Mouse (Mus musculus) C2C12 (cell line): Measurements from ENCODE around the gene Tspan8. TPM values are rescaled to one million over a fixed set of nuclear protein-coding genes. Genes with fewer than 3 reads are reported as not detected.

Experiments
- H3K27me3 ChIP-seq: one replicate; pipeline ENCODE4 v1.6.1; 2011; ENCODE audit not compliant: control insufficient read depth, insufficient read depth, insufficient read length
- H3K36me3 ChIP-seq: one replicate; pipeline ENCODE4 v1.6.1; 2011; ENCODE audit not compliant: control insufficient read depth, insufficient read depth
- H3K4me3 ChIP-seq: one replicate; pipeline ENCODE4 v1.5.1; 2011; ENCODE audit warnings: mild to moderate bottlenecking, control low read depth; ENCODE audit not compliant: poor library complexity, insufficient read depth, severe bottlenecking
- H3K79me2 ChIP-seq: one replicate; pipeline ENCODE4 v1.6.1; 2011; ENCODE audit not compliant: control insufficient read depth, insufficient read depth
- H3K79me3 ChIP-seq: one replicate; pipeline ENCODE4 v1.6.1; 2011; ENCODE audit warnings: low read depth, control low read depth
- H3ac ChIP-seq: one replicate; pipeline ENCODE3; 2011; ENCODE audit warnings: low read depth; ENCODE audit not compliant: control insufficient read depth, insufficient read length
- CEBPB ChIP-seq: IDR thresholded peaks from one replicate; pipeline ENCODE4 v1.6.1; 2011; ENCODE audit warnings: low read depth, mild to moderate bottlenecking, control low read depth, moderate library complexity
- CTCF ChIP-seq: IDR thresholded peaks from one replicate; pipeline ENCODE4 v1.5.1; 2011; ENCODE audit not compliant: control insufficient read depth, insufficient read depth, insufficient read length
- FOSL1 ChIP-seq: IDR thresholded peaks from one replicate; pipeline ENCODE4 v1.8.0; 2011; ENCODE audit warnings: mild to moderate bottlenecking, low read length; ENCODE audit not compliant: poor library complexity, insufficient read depth, severe bottlenecking
- MAX ChIP-seq: IDR thresholded peaks from one replicate; pipeline ENCODE4 v1.6.1; 2011; ENCODE audit warnings: mild to moderate bottlenecking, control low read depth
- MYOD1 ChIP-seq: IDR thresholded peaks from one replicate; pipeline ENCODE4 v1.6.1; 2011; ENCODE audit warnings: low read depth; ENCODE audit not compliant: control insufficient read depth, insufficient read length
- MYOG ChIP-seq: IDR thresholded peaks from one replicate; pipeline ENCODE4 v1.6.1; 2011; ENCODE audit not compliant: control insufficient read depth, insufficient read length; ENCODE audit errors: extremely low read depth
- USF1 ChIP-seq: IDR thresholded peaks from one replicate; pipeline ENCODE4 v1.6.1; 2011; ENCODE audit warnings: low read depth, mild to moderate bottlenecking, control low read depth, moderate library complexity
- polyA plus RNA-seq: library from polyadenylated mRNA; unstranded; fragments of >200 nt; fragmentation: generic; extraction: Trizol; gene quantifications from one replicate; pipeline ENCODE4 v1.2.1, GENCODE M21; 2012; ENCODE audit warnings: missing spikeins

Tspan8 gene
- polyA plus RNA-seq, 1 experiment: 0.47 TPM

DNA sequence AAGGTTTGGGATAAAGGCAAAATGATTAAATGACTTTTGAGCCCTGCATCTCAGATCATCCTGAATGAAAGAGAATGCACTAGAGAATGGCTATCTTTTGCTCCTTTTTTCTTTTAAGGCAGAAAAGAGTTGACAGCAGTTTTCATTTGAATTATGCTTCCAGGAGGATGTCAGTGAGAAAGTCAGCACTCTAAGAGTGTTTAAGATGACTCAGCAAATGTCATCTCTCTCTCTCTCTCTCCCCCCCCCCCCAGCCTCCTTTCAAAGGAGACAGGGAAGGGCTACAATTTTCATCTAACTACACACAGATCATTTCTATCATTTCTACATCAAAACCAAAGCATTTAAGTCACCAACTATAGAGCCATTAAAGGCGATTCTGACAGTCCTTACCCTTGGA lies 31.9 kb downstream of the Tspan8 start:
- H3K4me3 ChIP-seq: no peak overlapping the region
- TF ChIP-seq FOSL1 (no peak), MYOD1 (no peak), USF1 (no peak), CEBPB (no peak)
- no peaks in the 10 kb centered on the region for H3K79me2 ChIP-seq
- H3K79me3 ChIP-seq: no peaks in the 10 kb centered on the region
- no peak overlapping the region for H3ac ChIP-seq
- no peaks in the 10 kb centered on the region for H3K36me3 ChIP-seq
- no peaks in the 10 kb centered on the region for H3K27me3 ChIP-seq

DNA sequence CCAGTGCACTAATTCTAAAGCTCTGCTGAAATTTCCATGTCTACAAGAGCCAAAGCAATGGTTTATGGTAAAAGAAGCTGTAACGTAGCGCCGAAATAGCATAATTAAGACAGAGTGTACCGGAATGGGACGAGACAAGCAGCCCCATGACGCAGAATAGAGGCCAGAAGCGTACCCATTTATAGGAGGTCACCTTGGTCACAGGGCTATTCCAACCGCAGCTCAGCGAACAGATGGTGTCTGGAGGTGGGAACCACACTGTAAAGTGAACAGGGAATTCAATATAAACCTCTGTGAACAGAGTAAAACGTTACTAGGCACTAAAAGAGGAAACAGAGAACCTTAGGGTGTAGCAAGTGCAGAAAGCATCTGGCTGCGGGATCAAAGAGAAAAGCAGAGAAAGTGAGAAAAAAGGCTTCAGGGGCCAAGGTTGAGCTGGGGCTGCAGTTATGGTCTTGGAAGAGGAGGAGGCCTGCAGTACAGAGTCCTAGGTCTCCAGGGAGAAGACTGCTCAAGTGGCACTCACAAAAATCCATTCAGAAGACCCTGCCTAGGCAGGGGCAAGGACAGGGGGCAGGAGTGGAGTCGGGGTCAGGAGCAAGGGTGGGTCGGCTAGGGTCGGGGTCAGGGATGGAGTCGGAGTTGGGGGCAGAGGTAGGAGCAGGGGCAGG lies 43.7 kb downstream of the Tspan8 start:
- H3K79me3 ChIP-seq: no peaks in the 10 kb centered on the region
- H3K4me3 ChIP-seq: no peak overlapping the region
- H3ac ChIP-seq: no peak overlapping the region
- TF ChIP-seq MAX (no peak), MYOD1 (no peak), FOSL1 (no peak), MYOG (no peak), CTCF (no peak), CEBPB (no peak), USF1 (no peak)
- no peaks in the 10 kb centered on the region for H3K27me3 ChIP-seq
- H3K79me2 ChIP-seq: no peaks in the 10 kb centered on the region
- H3K36me3 ChIP-seq: no peaks in the 10 kb centered on the region

DNA sequence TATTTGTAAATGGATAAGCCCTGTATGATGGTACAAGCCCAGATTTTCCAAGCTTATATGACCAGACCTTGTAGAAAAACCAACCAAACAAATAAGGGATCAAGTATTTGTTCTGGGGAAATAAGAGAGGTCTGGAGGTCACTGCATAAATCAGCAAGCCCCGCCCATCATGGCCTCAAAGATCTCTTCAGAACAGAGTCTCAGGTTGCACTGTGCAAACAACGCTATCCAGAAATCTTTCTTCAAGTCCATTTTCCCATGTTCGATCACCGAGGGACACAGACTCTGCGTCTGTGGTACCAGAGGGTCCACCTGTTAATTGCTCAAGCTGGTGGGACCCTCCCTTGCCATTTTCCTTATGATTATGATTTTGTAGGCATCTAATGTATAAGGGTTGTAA lies 45.3 kb downstream of the Tspan8 start:
- Histone ChIP-seq H3K4me3 (no peak overlapping the region), H3K79me2 (no peaks in the 10 kb centered on the region), H3K36me3 (no peaks in the 10 kb centered on the region), H3K27me3 (no peaks in the 10 kb centered on the region), H3ac (no peak overlapping the region), H3K79me3 (no peaks in the 10 kb centered on the region)
- TF ChIP-seq USF1 (no peak), CEBPB (no peak), MYOD1 (no peak), FOSL1 (no peak), CTCF (no peak), MAX (no peak), MYOG (no peak)

DNA sequence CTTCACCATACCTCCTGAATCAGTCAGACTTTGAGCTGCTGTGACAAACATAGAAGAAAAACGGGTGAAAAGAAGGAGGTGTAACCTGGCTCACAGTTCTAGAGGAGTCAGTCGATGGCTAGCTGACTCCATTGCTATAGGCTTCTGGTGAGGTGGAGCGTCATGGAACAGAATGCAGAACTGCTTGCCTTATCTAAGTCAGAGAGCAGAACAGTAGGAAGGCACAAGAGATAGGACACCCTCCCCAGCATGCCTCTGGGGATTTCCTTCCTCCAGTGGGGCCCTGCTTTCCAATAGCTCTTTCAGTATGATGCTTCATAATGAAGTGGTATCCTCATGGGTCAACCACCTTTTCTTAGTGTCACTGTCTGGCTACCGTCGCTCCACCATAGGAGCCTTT lies 66.1 kb downstream of the Tspan8 start:
- H3K27me3 ChIP-seq: no peaks in the 10 kb centered on the region
- no peak overlapping the region for H3K4me3 ChIP-seq
- no peaks in the 10 kb centered on the region for H3K36me3 ChIP-seq
- no peaks in the 10 kb centered on the region for H3K79me2 ChIP-seq
- H3ac ChIP-seq: no peak overlapping the region
- no peaks in the 10 kb centered on the region for H3K79me3 ChIP-seq
- no peak for TF ChIP-seq CTCF

DNA sequence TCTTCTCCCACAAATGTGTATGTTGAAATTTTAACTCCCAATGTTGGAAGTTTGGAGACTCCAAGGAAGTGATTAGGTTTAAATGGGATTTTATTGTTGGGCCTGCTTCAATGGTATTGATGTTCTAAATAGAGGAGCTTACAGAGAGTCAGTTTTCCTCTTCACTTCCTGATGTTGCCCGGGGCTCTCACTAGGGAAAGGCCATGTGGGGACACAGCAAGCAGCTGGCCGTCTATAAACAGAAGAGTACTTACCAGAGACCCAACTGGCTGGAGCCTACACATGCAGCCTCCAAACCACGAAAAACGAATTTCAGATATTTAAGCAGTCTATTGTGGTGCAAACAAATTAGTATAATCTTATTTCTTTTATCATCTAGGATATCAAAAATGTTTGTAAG lies 75.3 kb downstream of the Tspan8 start:
- no peak for TF ChIP-seq CTCF
- TF ChIP-seq CEBPB: no peak
- no peak for TF ChIP-seq MAX
- TF ChIP-seq MYOD1: no peak
- no peak for TF ChIP-seq USF1
- no peak for TF ChIP-seq FOSL1
- TF ChIP-seq MYOG: no peak
- no peak overlapping the region for H3K4me3 ChIP-seq
- no peaks in the 10 kb centered on the region for H3K79me2 ChIP-seq
- no peaks in the 10 kb centered on the region for H3K36me3 ChIP-seq
- no peaks in the 10 kb centered on the region for H3K27me3 ChIP-seq
- no peak overlapping the region for H3ac ChIP-seq
- H3K79me3 ChIP-seq: no peaks in the 10 kb centered on the region

DNA sequence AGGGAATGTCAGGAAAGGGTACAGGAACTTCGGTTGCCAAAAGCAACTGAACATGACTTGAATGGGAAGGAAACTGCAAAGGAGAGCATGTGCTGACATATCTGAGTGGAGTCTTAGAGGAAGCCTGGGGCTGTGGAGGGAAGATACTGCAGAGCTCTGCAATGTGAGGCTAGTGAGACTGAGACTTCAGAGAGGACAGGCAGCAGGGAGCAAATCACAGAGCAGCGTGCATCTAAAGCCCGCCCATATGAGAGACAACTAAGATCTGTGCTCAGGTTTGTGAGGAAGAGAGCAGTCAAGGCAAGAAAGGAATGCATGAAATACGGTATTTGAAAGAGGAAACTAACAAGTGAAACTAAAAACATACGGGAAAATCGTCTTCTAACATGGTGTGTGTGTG lies 76.3 kb downstream of the Tspan8 start:
- H3K36me3 ChIP-seq: no peaks in the 10 kb centered on the region
- H3ac ChIP-seq: no peak overlapping the region
- TF ChIP-seq USF1 (no peak), CEBPB (no peak), MYOD1 (no peak), MAX (no peak), MYOG (no peak), CTCF (no peak), FOSL1 (no peak)
- no peak overlapping the region for H3K4me3 ChIP-seq
- H3K79me3 ChIP-seq: no peaks in the 10 kb centered on the region
- H3K79me2 ChIP-seq: no peaks in the 10 kb centered on the region
- no peaks in the 10 kb centered on the region for H3K27me3 ChIP-seq
